Mouse (Mus musculus) olfactory bulb, adult 2 months (tissue): Measurements from ENCODE around the gene Hpcal4. TPM values are rescaled to one million over a fixed set of nuclear protein-coding genes. Genes with fewer than 3 reads are reported as not detected.

Experiments
- H3K27ac ChIP-seq: fragments of 200-500 bp; 2 replicates; pipeline ENCODE4 v1.5.1; 2012; ENCODE audit warnings: low read depth, low read length; ENCODE audit not compliant: insufficient read depth
- H3K4me1 ChIP-seq: fragments of 200-500 bp; 2 replicates; pipeline ENCODE4 v1.6.1; 2012; ENCODE audit warnings: low read length; ENCODE audit not compliant: control insufficient read depth, insufficient read depth
- H3K4me3 ChIP-seq: fragments of 200-500 bp; 2 replicates; pipeline ENCODE4 v1.5.1; 2012; ENCODE audit warnings: mild to moderate bottlenecking, low read depth, low read length, moderate library complexity; ENCODE audit not compliant: insufficient read depth
- CTCF ChIP-seq: fragments of 200-500 bp; IDR thresholded peaks from 2 replicates; pipeline ENCODE4 v1.5.1; 2012; ENCODE audit warnings: low read depth, mild to moderate bottlenecking, low read length, moderate library complexity; ENCODE audit not compliant: insufficient read depth
- POLR2A ChIP-seq: fragments of 200-500 bp; IDR thresholded peaks from 2 replicates; pipeline ENCODE4 v1.6.1; 2012; ENCODE audit warnings: mild to moderate bottlenecking, low read depth, low read length, moderate library complexity; ENCODE audit not compliant: insufficient read depth
- WGBS: fragments of 180-500 bp; shearing (Covaris S2); methylation state at CpG from one replicate; pipeline ENCODE4 v1.1.7; 2018; 5-methylcytosine and 5-hydroxymethylcytosine counted together
- polyA plus RNA-seq: library from polyadenylated mRNA; stranded (reverse); fragments of >200 nt; gene quantifications from 2 replicates; pipeline ENCODE4 v1.2.4, GENCODE M21; 2012; ENCODE audit warnings: low replicate concordance; ENCODE audit not compliant: missing spikeins, insufficient read depth, insufficient read length

Gene Hpcal4
- polyA plus RNA-seq, 1 experiment: 61.6 TPM

DNA sequence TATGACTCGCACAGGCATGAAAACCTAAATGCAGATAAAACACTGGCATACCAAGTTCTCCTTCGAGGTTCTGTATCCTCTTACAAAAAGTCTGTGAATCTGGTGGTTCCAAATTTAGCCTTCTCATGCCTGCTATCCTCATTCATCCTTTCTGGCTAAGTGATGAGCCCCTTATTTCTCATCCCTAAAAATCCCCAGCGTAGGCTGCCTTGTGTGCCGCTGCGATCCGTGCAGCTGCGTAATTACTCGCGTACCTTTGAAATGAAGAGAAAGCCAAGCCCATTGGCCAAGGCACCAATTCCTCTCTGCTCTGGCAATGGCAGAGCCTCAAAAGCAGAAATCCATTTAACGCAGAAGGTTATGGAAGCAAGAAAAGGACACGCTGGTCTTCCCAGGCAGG is 10.8 kb downstream of the Hpcal4 start:
- WGBS: 40% methylated on average over 11 of the region's 11 CpGs
- H3K4me1 ChIP-seq: peaks cover 21% of the 10 kb centered on the region
- TF ChIP-seq POLR2A (no peak), CTCF (no peak)
- H3K27ac ChIP-seq: peak overlapping the region; percentile 52
- H3K4me3 ChIP-seq: no peak overlapping the region

DNA sequence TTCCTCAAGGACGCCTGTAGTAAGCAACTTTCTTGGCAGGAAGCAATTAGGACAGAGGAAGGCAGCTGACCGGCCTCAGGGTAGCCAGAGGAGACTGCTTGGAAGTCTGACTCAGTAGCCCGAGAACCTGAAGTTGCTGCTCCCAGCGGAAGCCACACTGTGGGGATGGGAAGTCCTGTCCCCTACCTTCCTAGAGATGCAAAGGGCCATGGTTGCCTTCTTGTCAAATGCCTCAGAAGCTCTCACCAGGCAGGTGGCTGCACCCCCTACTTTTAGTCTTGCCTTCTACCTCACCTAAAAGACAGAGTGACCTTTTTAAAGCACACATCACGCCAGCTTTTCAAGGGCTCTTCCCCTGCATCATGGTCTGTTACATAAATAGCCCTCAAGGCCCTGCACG is 13.7 kb downstream of the Hpcal4 start:
- Histone ChIP-seq H3K4me1 (peaks cover 27% of the 10 kb centered on the region), H3K4me3 (no peak overlapping the region), H3K27ac (no peak overlapping the region)
- TF ChIP-seq CTCF (no peak), POLR2A (no peak)
- 66% methylated on average over 6 of the region's 6 CpGs for WGBS

DNA sequence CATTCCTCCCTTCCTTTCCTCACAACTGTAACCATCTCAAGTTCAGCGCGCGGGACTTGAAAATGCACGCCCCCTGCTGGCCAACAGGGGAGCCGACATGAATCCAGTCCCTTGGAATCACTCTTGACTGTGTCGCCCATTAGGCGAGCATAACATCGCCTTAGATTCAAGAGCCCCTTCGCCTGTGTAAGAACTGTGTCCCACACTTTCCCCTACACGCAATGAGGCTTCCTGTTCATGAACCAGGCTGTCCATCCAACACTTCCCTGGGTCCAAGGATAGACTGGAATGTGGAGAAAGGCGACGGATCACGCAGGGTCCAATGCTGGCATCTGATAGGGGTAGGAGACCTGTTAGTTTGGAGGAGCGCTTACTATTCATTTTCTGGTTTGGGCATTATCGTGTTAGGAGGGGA is 17.8 kb downstream of the Hpcal4 start:
- peaks cover 17% of the 10 kb centered on the region for H3K4me1 ChIP-seq
- peak overlapping the region; percentile 39; the same call in 1 of the 2 replicates for H3K27ac ChIP-seq
- 13% methylated on average over 15 of the region's 15 CpGs for WGBS
- TF ChIP-seq CTCF: peak; percentile 61
- no peak for TF ChIP-seq POLR2A
- H3K4me3 ChIP-seq: peak overlapping the region; percentile 61

DNA sequence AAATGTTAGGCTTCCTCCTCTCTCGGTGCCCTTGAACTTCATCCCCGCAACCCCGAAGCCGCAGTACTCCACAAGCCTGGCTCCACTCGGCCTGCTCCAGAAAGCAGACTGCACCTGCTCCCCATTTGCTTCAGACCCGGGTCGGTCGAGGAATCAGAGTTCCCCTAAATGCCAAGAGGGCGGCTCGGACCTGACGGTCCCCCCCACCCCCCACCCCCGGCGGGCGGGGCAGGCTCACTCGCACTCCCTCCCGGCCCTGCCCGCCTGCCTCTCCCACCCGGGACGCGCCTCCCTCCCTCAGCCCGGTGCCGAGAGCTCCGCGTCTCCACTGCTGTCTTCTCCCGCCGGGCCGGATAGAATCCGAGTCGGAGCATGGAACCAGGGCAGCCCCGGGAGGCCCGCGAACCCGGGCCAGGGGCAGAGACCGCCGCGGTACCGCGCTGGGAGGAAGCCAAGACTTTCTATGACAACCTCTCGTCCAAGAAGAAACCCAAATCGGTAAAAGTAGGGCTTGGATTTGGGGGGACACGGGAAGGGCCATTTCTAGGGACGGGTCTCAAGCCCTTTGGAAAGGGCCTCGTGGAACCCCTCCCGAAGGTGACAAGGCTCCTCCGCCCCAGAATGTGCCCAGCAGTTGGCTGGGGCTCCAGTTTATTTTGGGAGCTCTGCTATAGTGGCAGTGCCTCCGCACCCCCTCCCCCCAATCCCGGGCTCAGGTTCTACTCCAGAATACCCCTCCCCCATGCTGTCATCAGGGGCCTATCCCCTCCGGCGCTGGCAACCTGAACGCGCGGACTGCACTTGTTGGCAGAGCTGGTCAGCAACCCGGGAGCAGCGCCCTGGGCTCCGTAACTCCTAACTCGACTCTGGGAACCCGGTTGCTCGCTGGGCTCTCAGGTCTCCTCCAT is 18.4 kb downstream of the Hpcal4 start, which contains the start of gene Nt5c1a:
Gene Nt5c1a, plus strand, starts transcription at position 319 of the 908 bp plus-strand sequence.
- peaks cover 17% of the 10 kb centered on the region for H3K4me1 ChIP-seq
- H3K27ac ChIP-seq: peak within 1 kb of the TSS; percentile 61; the same call in 1 of the 2 replicates
- TF ChIP-seq POLR2A (no peak), CTCF (no peak)
- peak within 1 kb of the TSS; percentile 61 for H3K4me3 ChIP-seq
- WGBS: 4% methylated on average over 58 of the region's 58 CpGs

DNA sequence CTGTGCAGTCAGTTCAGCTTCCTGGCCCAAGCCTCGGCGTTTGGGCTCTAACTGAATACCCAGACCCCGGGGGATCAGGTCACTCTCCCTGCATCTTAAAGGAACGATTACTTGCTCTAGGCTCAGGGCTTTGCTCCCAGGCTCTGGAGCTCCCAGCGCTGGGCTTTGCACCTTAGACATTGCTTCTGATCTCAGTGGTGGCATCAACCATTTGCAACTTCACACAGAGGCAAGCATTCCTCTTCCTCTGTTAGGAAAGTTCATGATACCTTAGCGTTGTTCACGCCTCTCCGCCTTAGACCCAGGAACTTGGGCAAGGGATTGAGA is 19.0 kb downstream of the Hpcal4 start:
- H3K27ac ChIP-seq: no peak overlapping the region

DNA sequence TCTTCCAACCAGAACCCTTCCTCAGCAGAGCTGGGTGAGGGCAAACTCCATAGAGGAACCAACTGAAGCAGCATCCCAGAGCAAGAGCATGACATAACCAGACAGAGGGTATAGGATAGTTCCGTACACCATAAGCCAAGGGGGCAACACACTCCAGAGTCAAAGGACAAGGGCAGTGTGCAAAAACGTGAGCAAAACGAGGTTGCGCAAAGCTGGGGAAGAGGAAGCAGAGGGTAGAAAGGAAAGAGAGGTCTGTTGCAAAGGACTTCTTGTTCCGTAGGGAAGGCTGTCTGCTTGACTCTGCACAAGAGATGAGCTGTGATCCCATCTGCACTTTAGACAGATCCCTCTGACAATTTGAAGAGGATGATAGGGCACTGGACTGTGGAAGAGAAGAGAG is 24.3 kb downstream of the Hpcal4 start:
- 85% methylated on average over 5 of the region's 5 CpGs for WGBS
- TF ChIP-seq CTCF (no peak), POLR2A (no peak)
- Histone ChIP-seq H3K27ac (no peak overlapping the region), H3K4me3 (no peak overlapping the region), H3K4me1 (peaks cover 9% of the 10 kb centered on the region)

More for the DNA sequence above, 19.0 kb downstream of the Hpcal4 start:
- H3K4me3 ChIP-seq: peak overlapping the region; percentile 61
- peaks cover 17% of the 10 kb centered on the region for H3K4me1 ChIP-seq
- TF ChIP-seq CTCF (no peak), POLR2A (no peak)
- WGBS: 38% methylated on average over 8 of the region's 8 CpGs

DNA sequence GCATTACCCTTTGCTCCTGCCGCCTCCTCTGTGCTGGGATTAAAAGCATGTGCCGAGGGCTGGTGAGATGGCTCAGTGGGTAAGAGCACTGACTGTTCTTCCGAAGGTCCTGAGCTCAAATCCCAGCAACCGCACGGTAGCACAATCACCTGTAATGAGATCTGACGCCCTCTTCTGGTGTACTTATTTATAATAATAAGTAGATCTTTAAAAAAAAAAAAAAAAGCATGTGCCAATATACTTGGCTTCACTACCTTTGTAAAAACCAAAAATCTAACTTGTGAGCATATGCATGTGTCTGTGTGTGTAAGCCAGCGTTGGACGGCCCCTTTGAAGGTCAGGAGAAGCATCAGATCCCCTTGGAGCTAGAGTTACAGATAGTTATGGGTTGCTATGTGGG is 28.0 kb downstream of the Hpcal4 start:
- Histone ChIP-seq H3K27ac (no peak overlapping the region), H3K4me1 (peaks cover 13% of the 10 kb centered on the region), H3K4me3 (no peak overlapping the region)
- 76% methylated on average over 8 of the region's 8 CpGs for WGBS
- no peak for TF ChIP-seq CTCF
- no peak for TF ChIP-seq POLR2A

DNA sequence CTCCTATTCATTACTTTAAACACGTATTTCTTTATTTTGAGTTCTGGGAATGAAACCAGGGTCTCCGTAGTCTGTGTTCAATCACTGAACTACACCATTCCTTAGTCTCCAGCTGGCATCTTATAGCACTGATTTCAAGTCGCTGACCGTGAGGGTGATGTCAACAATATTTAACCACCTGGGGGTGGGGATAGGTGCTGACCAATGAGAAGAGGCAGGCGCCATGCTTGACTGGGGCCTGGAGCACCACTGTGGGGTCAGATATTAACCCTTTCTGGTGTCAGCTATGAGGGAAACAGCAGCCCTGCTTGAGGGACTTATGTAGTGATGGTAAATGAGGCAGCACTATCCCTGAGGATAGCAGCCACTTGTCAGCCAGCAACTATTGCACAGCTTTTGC is 28.4 kb downstream of the Hpcal4 start:
- TF ChIP-seq CTCF: no peak
- TF ChIP-seq POLR2A: no peak
- Histone ChIP-seq H3K4me3 (no peak overlapping the region), H3K27ac (no peak overlapping the region), H3K4me1 (peaks cover 14% of the 10 kb centered on the region)
- 77% methylated on average over 5 of the region's 5 CpGs for WGBS

DNA sequence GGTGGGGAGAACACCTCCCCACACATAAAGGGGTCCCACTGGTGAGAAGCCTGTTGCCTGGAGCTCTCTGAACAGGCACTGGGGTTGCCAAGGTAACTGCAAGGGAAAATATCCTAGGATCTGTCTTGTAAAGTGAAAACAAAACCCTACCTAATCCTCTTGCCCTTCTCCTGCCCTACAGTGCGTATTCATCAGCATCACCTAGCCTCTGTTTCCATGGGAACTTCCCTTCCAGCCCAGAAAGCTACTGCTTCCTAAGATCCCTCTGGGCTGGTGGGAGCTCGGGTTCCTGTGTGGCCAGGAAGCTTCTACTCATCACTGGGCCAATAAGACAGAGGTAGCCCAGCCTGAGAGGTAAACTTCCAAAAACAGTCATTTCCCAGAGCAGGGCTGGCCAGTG is 29.3 kb downstream of the Hpcal4 start:
- H3K27ac ChIP-seq: no peak overlapping the region
- TF ChIP-seq POLR2A (no peak), CTCF (no peak)
- WGBS: 43% methylated on average over 2 of the region's 2 CpGs

DNA sequence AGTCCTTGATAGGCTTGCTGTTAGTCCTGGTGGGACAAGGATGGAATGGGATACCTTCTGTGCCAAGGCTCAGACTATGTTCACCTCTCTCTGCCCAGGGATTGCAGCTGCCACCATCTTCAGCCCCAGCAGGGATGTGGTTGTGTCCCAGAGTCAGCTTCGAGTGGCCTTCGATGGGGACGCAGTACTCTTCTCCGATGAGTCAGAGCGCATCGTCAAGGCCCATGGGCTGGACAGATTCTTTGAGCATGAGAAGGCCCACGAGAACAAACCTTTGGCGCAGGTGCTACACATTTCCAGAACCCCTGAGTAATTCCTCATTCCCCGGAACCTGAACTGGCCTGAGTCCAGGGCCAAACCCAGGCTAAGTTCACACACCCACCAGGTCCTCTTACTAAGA is 30.9 kb downstream of the Hpcal4 start:
- Histone ChIP-seq H3K27ac (no peak overlapping the region), H3K4me3 (no peak overlapping the region), H3K4me1 (peaks cover 9% of the 10 kb centered on the region; the same call in 1 of the 2 replicates)
- TF ChIP-seq POLR2A (no peak), CTCF (no peak)
- 96% methylated on average over 9 of the region's 9 CpGs for WGBS

More for the DNA sequence above, 29.3 kb downstream of the Hpcal4 start:
- Histone ChIP-seq H3K4me3 (no peak overlapping the region), H3K4me1 (peaks cover 14% of the 10 kb centered on the region)
